Mouse (Mus musculus) lung, postnatal 0 days (tissue): ENCODE measurements at regions not wholly inside any gene's neighbourhood (a gene's known extent, or its start where the extent isn't known, plus 50 kb on each side); places are given as distances from the start of the nearest gene placed in this dataset.

Experiments used
- CTCF ChIP-seq: IDR thresholded peaks from 2 replicates; pipeline ENCODE4 v1.5.1; 2016; ENCODE audit warnings: antibody characterized with exemption, mild to moderate bottlenecking
- EP300 ChIP-seq: IDR thresholded peaks from 2 replicates; pipeline ENCODE4 v1.6.1; 2016; ENCODE audit warnings: antibody characterized with exemption, mild to moderate bottlenecking, control low read depth

DNA sequence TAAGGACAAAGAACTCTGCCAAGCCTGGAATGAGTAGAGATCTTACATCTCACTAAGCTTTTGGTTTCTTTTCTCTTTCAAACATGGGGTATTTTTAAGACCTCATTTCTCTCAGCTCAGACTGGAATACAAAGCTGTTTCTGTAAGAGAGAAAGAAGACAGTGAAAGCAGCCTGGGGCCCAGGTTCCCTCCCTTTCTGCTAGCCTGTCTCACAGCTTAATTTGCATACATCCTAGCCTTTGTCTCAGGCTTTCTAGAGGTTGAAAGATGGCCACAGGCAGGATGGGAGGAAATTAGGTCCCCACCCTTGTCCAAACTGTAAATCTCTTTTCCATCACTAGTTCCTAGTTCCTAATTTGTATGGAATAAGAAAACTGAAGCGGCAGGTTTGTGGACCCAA, 483.0 kb downstream of the Slc4a3 start:
- TF ChIP-seq CTCF (no peak), EP300 (no peak)
